Mouse (Mus musculus): Measurements from ENCODE around the gene Tulp3. TPM values are rescaled to one million over a fixed set of nuclear protein-coding genes. Genes with fewer than 3 reads are reported as not detected.
A peak's percentile ranks its signal among the peaks of the same experiment; 100 is the strongest.
"Not testable (repeated sequence)": the region's sequence is repeated elsewhere in the genome, so short reads cannot be mapped to it uniquely, and the experiment has no call there.

The Tulp3 gene
- total RNA-seq (2021) = 10 to 100 TPM; 20.1 to 21.9 TPM
- long read RNA-seq, experiment 1, partial matches to known transcripts = 0 of 3 reads
- long read RNA-seq, experiment 1, other reads (novel, unspliced or antisense) = 1 of 3 reads
- long read RNA-seq, experiment 2, partial matches to known transcripts = 0 of 5 reads
- long read RNA-seq, experiment 2, other reads (novel, unspliced or antisense) = 5 of 5 reads

GRCm38 (mm10) chr6:128355726-128356416 lies at the start of gene Tulp3:
Gene Tulp3 (minus strand): TSS chr6:128355851.
- peak within 1 kb of the TSS; percentile 88 for H3K27ac ChIP-seq
- no peak for TF ChIP-seq CTCF (IDR thresholded peaks at IDR 0.05)
- intact Hi-C loops (cut with DNase I) = loop anchor here (5.0 kb wide), 2 partner anchors 124 to 154 kb away; no protein-coding TSS in a partner anchor
- H3K4me3 ChIP-seq = peak within 1 kb of the TSS; percentile 75
- peak; percentile 96 to 97 for DNase-seq (ENCODE audit: extremely low spot score in 1 of 2, low spot score in 2 of 2)

GRCm38 (mm10) chr6:128404708-128405107 lies 49.1 kb upstream of the Tulp3 start:
- Histone ChIP-seq H3K27ac (no peak overlapping the region), H3K4me3 (no peak overlapping the region)
- intact Hi-C loops (cut with DNase I) = no loop called here
- no peak for DNase-seq (ENCODE audit: extremely low spot score in 1 of 2, low spot score in 2 of 2)
- no peak for TF ChIP-seq CTCF (IDR thresholded peaks at IDR 0.05)

- intact Hi-C loops (cut with DNase I) = no loop called here
- H3K4me3 ChIP-seq = peak overlapping the region; percentile 37
- DNase-seq (ENCODE audit: extremely low spot score in 1 of 2, low spot score in 2 of 2) = peak; percentile 36 to 47
- peak overlapping the region; percentile 69 for H3K27ac ChIP-seq
- no peak for TF ChIP-seq CTCF (IDR thresholded peaks at IDR 0.05)
Observed at GRCm38 (mm10) chr6:128399421-128400185, 44.0 kb upstream of the Tulp3 start.

- TF ChIP-seq CTCF (IDR thresholded peaks at IDR 0.05) = no peak
- Histone ChIP-seq H3K27ac (peak within 1 kb of the TSS; percentile 69), H3K4me3 (peak within 1 kb of the TSS; percentile 37)
- DNase-seq (ENCODE audit: extremely low spot score in 1 of 2, low spot score in 2 of 2) = no peak
- intact Hi-C loops (cut with DNase I) = no loop called here
Observed at GRCm38 (mm10) chr6:128398996-128399395, 43.3 kb upstream of the Tulp3 start, which contains the start of gene Nrip2. Gene Nrip2 (plus strand): TSS chr6:128399296.

- Histone ChIP-seq H3K4me3 (no peak overlapping the region), H3K27ac (no peak overlapping the region)
- DNase-seq (ENCODE audit: extremely low spot score in 1 of 2, low spot score in 2 of 2) = no peak
- TF ChIP-seq CTCF (IDR thresholded peaks at IDR 0.05) = no peak
- intact Hi-C loops (cut with DNase I) = no loop called here
Observed at GRCm38 (mm10) chr6:128397574-128398261, 42.1 kb upstream of the Tulp3 start.

GRCm38 (mm10) chr6:128390683-128391082 lies 35.0 kb upstream of the Tulp3 start:
- Histone ChIP-seq H3K27ac (no peak overlapping the region), H3K4me3 (no peak overlapping the region)
- intact Hi-C loops (cut with DNase I) = no loop called here
- TF ChIP-seq CTCF (IDR thresholded peaks at IDR 0.05) = no peak
- DNase-seq (ENCODE audit: extremely low spot score in 1 of 2, low spot score in 2 of 2) = no peak

- Histone ChIP-seq H3K27ac (no peak overlapping the region), H3K4me3 (no peak overlapping the region)
- intact Hi-C loops (cut with DNase I) = no loop called here
- TF ChIP-seq CTCF (IDR thresholded peaks at IDR 0.05) = no peak
- no peak for DNase-seq (ENCODE audit: extremely low spot score in 1 of 2, low spot score in 2 of 2)
Observed at GRCm38 (mm10) chr6:128389185-128389584, 33.5 kb upstream of the Tulp3 start.

- H3K27ac ChIP-seq = no peak overlapping the region
- DNase-seq (ENCODE audit: extremely low spot score in 1 of 2, low spot score in 2 of 2) = no peak
- no peak for TF ChIP-seq CTCF (IDR thresholded peaks at IDR 0.05)
Observed at GRCm38 (mm10) chr6:128385026-128385425, 29.4 kb upstream of the Tulp3 start.

GRCm38 (mm10) chr6:128383752-128384151 lies 28.1 kb upstream of the Tulp3 start:
- no peak overlapping the region for H3K4me3 ChIP-seq
- intact Hi-C loops (cut with DNase I) = no loop called here
- no peak for TF ChIP-seq CTCF (IDR thresholded peaks at IDR 0.05)

More at GRCm38 (mm10) chr6:128385026-128385425, 29.4 kb upstream of the Tulp3 start:
- intact Hi-C loops (cut with DNase I) = no loop called here
- H3K4me3 ChIP-seq = no peak overlapping the region

GRCm38 (mm10) chr6:128381254-128381653 lies 25.6 kb upstream of the Tulp3 start:
- no peak for DNase-seq (ENCODE audit: extremely low spot score in 1 of 2, low spot score in 2 of 2)
- Histone ChIP-seq H3K27ac (no peak overlapping the region), H3K4me3 (no peak overlapping the region)
- intact Hi-C loops (cut with DNase I) = no loop called here
- TF ChIP-seq CTCF (IDR thresholded peaks at IDR 0.05) = no peak

More at GRCm38 (mm10) chr6:128383752-128384151, 28.1 kb upstream of the Tulp3 start:
- H3K27ac ChIP-seq = no peak overlapping the region
- no peak for DNase-seq (ENCODE audit: extremely low spot score in 1 of 2, low spot score in 2 of 2)

- DNase-seq (ENCODE audit: extremely low spot score in 1 of 2, low spot score in 2 of 2); intact Hi-C loops (cut with DNase I); H3K4me3 ChIP-seq; H3K27ac ChIP-seq: not testable (repeated sequence)
- peak; percentile 27 for TF ChIP-seq CTCF (IDR thresholded peaks at IDR 0.05)
Observed at GRCm38 (mm10) chr6:128380594-128381167, 25.0 kb upstream of the Tulp3 start.

Measured in left cerebral cortex, adult 2 months (tissue).